Mouse (Mus musculus): ENCODE measurements at regions not wholly inside any gene's neighbourhood (a gene's known extent, or its start where the extent isn't known, plus 50 kb on each side); places are given as distances from the start of the nearest gene placed in this dataset.
A peak's percentile ranks its signal among the peaks of the same experiment; 100 is the strongest.

DNA sequence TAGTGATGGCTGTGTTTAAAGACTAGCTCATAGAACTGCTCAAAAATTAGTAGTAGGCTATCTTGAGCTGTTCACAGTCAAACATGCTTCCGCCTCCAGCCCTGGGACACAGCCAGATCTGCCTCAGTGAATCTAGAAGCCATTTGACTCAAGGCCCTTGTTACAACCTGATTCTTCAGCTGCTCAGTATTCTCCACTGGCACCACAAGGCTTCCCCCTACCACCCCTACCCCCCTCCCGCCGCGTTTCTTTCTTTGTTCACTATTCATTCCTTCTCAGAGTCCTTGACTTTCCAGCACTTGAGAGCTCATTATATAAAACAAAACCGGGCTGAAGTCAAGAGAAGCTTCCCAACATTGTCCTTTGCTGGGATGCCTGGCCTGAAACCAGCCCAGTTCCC lies 278.7 kb downstream of the Hlx start:
- peak; percentile 11 for DNase-seq

DNA sequence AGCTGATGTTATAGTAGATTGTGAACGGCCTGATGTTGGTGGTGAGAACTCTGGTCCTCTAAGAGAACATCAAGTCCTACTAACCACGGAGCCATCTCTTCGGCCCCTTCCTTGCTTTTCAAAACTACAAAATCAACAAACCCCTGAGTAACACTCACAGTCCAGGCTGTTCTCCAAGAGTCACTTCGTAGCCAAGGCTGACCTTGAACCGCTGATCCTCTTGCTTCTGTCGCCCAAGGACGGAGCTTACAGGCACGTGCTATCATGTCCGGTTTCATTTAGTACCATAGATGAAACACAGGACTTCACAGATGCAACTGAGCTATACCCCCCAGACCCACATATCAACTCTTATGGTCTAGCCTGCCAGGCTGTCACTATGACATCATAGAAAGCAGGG lies 279.4 kb downstream of the Hlx start:
- no peak for DNase-seq

GRCm38 (mm10) chr1:184451686-184452085 lies 280.7 kb downstream of the Hlx start:
- no peak for DNase-seq

GRCm38 (mm10) chr1:184449007-184449406 lies 283.4 kb downstream of the Hlx start:
- no peak for DNase-seq

- peak; percentile 53 for DNase-seq
Observed at GRCm38 (mm10) chr1:184447911-184448310, 284.5 kb downstream of the Hlx start.

DNA sequence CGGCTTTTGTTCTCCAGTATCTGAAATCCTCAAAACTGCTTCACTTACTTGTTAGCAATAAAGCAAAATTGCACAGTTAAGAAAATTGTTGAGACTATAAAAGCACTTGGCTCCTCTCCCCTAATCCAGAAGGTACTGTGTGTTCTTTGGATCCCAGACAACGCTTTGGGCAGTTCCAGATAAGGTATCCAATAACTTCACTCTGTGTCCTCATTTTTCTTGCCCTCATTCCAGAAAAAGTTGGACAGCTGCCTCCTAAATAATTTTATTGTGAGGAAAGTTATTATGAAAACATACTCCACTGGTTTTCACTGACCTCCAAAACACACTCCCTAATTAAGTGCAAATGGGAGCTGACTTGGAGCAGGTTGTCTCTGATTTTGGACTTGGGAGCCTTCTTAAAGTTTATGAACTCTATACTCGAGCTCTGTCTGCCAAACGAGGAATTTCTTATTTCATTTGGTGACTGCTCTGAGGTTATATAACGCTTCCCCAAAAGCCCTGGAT lies 285.2 kb downstream of the Hlx start:
- peak; percentile 14 for DNase-seq

DNA sequence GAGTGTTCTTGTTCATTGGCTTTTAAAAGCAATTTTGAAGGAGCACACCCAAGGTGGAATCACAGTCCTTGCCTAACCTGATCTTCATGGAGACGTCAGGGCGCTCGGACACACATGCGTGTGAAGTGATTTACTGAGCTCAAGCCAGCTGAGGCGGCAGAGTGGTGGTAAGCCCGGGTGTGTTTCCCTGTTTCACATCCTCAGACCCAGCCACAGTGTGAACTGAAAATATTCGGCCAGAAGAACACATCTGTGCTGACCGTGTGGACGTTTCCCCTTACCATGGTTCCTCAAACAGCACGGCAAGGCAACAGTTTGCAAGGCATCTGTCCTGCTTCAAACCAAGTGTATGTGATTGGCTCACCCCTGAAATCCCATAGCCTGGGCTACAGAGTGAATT lies 288.2 kb downstream of the Hlx start:
- DNase-seq = peak; percentile 5

DNA sequence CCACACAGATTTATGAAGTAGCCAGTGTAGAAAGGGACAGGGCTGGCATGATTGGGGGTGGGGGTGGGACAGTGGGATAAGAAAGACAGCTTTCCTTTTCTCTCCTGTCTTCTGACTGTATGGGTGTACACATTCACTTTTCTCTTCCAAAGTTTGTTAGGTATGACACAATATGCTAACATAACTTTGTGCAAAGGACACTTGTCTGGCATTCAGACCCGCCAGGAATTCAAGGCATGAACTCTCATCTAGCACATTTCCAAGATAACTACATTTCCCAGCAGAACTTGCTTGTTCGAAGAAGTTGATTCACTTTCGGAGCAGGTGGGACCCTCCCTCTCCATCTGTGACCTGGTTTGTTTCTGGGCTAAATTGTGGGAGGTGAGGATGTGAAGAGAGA lies 289.7 kb downstream of the Hlx start:
- DNase-seq = no peak

- peak; percentile 3 for DNase-seq
Observed at GRCm38 (mm10) chr1:184441005-184441557, 291.3 kb downstream of the Hlx start.

GRCm38 (mm10) chr1:184439506-184439905 lies 292.9 kb downstream of the Hlx start:
- no peak for DNase-seq

DNA sequence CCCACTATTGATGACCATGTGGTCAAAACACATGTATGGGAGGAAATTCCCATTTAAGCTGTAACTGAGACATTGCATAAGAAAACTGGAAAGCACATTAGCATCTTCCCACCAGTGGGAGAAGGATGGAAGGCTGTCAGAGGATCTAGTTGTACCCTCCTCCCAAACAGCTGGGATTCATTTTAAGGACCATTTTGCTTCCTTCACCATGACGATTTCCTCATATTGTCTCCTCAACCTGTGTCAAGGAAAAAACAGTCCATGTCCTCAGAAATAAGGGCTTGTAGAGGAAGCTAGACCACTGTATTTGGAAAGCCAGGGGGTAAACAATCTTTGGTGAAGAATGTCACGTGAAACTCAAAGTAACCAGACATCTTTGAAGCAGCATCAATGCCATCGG lies 296.0 kb downstream of the Hlx start:
- no peak for DNase-seq

DNA sequence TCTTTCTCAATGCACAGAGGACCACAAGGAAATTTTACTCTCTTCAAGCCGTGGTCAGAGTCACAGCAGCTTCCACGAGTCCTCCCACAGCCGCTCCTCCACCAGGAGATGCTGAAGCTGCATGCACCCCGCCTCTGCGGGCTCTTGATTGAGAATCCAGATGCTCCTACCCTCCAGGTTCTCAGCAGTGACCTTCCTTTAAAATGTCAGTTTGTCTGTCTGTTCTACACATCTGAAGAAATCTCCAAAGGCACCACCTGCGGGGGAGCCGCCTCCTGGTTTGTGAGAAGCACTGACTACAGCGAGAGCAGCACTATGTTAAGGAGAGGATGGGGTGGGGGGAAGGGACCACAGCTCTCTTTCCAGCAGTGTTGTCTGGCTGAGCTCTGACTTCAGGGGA lies 303.8 kb downstream of the Hlx start:
- DNase-seq = no peak

- DNase-seq = no peak
Observed at GRCm38 (mm10) chr1:184428035-184428434, 304.4 kb downstream of the Hlx start.

- no peak for DNase-seq
Observed at GRCm38 (mm10) chr1:184425694-184426093, 306.7 kb downstream of the Hlx start.

DNA sequence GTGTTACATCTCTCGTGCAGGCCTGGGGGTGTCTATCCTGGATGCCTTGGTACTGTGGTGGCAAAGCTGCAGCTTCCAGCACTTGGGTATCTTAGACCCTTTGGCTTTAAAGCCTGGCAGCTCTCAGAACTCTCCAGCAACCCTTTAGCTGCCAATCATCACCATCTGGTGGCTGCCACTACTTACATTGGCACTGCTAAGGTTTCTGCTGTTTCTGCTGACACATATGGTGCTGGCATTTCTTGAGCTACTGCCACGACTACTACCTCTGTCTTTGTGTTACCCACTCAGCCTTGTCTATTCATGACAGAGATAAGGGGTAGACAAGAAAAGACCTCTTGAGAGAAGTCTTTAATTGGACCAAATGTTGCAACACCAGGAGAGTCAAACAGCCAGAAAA lies 308.4 kb downstream of the Hlx start:
- no peak for DNase-seq

DNA sequence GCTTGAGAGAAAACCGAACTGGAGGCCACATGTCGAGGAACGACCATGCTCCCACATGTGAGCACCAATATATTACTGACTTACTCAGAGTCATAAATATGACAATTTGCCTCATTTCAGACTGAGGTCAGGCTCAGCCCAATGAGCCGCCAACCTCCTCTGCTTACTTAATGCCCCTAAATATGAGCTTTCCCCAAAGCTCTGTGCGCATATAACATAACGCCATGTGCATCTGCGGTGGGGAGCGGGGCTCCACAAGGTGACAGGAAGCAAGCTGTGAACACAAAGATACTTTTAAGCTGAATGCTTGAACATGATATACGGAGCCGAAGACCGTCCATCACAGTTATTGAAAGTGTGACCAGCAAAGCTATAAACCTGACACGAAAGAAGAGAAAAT lies 319.8 kb downstream of the Hlx start:
- DNase-seq = no peak

DNA sequence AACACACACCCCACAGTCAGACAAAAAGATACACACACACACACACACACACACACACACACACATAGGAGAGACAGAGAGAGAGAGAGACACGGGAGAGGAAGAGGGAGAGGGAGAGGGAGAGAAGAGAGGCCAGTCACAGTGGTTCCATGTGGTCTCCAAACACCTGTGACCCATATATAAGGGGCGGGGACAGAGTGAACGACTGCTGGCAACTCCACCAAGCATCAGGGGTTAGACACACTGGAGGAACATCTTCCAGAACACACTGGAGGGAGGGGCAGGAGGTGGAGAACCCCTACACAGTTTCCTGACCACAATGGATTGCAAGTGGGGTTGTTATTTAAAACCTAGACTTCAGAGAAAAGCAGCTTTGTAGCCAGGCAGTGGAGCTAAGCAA lies 321.4 kb downstream of the Hlx start:
- no peak for DNase-seq

- no peak for DNase-seq
Observed at GRCm38 (mm10) chr1:184409986-184410385, 322.4 kb downstream of the Hlx start.

GRCm38 (mm10) chr1:184402985-184403384 lies 329.4 kb downstream of the Hlx start:
- no peak for DNase-seq

GRCm38 (mm10) chr1:184395215-184395614 lies 337.2 kb downstream of the Hlx start:
- peak; percentile 7 for DNase-seq

DNA sequence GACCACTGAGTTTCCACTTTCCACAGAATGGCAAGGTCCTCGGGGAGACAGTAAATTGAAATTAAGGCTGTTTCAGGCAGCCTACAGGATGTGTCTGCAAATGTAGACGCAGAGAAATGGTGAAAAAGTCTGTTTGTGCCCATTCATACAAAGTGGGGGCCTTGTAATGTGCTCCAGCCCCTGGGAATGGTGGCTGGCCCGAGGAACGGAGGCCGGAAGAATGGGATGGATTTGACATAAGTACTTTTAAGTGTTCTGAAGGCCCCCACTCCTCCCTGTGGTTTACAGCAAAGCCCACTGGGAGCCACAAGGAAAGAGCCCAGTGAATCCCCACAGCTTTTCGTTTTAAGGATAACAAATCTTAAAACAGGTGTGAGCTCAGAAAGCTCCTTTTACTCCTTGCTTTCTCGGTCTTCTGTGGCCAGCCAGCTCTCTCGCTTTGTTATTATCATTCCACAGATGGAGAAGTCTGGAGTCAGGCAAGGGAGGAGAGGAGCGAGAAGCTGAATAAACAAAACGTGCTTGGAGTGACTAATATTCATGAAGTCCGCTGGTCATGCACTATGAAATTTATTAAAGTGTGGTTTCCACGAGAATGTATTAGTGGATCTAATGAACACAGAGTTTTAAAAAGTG lies 337.7 kb downstream of the Hlx start:
- no peak for DNase-seq

DNA sequence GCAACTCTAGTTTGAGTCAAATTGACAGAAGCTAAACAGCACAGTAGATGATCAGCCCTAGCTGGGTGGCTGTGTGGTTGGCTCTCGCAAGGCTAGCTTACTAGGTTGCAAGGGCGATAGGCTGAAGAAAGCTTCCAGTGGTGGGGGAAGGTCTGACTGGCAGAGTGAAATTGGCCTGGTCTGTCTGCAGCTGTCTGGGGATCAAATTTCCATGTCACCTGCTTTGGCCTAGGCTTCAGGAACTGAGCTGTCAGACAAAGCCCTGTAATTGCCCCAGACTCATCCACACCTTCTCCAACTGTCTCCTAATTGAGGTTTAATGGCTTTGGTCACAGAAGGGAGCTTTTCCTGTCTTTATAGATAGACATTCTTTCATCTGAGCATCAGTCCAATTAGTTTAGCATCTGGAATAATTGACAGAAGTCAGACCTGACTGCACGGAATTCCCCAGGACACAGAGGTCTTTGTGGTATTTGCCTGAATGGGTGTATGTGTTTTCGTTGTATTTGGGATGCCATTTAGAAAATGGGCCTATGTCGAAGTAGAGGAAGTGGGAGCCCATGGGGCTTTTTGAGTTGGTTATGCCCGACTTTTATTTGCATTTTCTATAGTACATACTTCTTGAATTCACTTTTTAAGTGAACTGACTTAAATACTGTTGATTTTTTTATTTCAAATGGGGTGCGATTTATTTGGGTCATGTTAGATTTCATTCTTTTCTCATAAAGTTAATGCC lies 348.2 kb downstream of the Hlx start:
- no peak for DNase-seq

DNA sequence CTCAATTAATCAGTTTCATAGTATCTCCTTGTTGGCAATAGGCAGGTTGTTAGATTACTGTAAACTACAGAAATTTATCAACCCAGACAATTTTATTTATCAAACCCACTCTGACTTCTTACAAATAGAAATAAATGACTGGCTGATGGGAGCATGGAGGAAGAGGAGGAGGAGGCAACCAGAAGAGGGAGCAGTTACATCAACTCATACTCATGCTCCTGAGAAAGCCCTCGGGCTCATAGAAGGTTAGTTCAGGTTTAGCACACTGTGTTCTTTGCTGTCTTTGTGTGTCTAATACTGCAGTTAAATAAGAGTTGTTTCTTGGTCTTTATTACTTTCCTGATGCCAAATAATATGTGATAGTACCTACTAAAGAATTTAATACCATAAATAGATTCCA lies 344.6 kb upstream of the 1700056E22Rik start:
- no peak for DNase-seq

GRCm38 (mm10) chr1:184365026-184365425 lies 330.9 kb upstream of the 1700056E22Rik start:
- DNase-seq = no peak

Measured in right cerebral cortex, adult 18-20 months (tissue).